Mouse (Mus musculus) 3134 (cell line): ENCODE data around the gene Rbl1.
"Not testable (repeated sequence)": the region's sequence is repeated elsewhere in the genome, so short reads cannot be mapped to it uniquely, and the experiment has no call there.

Source experiments
- DNase-seq: peaks from one replicate; pipeline ENCODE4 v3.0.0-alpha.2; 2011; ENCODE audit warnings: low spot score; ENCODE audit not compliant: insufficient read length; ENCODE audit errors: extremely low read depth

The Rbl1 gene

GRCm38 (mm10) chr2:157172984-157173383 is 31.4 kb downstream of the Rbl1 start:
- DNase-seq = no peak

GRCm38 (mm10) chr2:157170626-157171025 is 33.7 kb downstream of the Rbl1 start:
- no peak for DNase-seq

DNA sequence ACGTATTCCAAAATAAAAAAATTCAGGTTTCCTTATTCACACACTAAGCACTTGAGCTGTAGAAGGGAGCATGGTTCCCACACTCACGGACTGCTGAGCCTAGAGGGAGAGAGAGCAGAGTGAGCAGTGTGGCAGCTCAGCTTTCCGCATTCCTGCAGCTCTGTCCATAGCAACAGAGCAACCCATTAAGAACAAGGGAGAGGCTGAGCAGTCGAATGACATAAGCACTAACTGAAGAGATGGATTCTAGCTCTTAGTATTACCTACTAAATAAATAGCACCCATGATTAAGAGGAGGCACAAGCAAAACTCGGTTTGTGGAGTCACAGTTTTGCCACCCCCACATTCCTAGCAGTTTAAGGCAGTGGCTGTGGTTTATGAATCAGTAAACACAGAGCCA is 34.2 kb downstream of the Rbl1 start:
- peak; percentile 41 for DNase-seq

GRCm38 (mm10) chr2:157166371-157167080 is 37.8 kb downstream of the Rbl1 start:
- no peak for DNase-seq

- DNase-seq = not testable (repeated sequence)
Observed at GRCm38 (mm10) chr2:157165312-157166224, 38.8 kb downstream of the Rbl1 start.

DNA sequence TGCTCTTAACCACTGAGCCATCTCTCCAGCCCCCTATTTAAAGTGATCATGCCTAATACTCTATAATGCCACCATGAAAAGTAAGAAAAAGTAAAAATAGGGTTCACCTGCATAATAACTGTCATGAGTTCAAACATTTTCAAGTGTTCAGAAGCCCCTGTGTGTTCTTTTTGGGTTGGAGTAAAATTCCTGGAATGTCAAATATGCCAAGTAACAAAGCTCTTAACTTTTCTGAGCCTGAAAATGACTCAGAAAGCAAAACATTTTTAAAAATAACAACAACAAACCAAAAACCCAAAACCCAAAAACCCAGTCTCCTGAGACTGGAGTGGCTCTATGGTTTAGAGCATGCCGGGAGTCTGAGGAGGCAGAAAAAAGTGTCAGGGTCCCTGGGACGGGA is 40.2 kb downstream of the Rbl1 start:
- DNase-seq = no peak

- no peak for DNase-seq
Observed at GRCm38 (mm10) chr2:157156079-157156478, 48.3 kb downstream of the Rbl1 start.

GRCm38 (mm10) chr2:157153235-157153634 is 51.1 kb downstream of the Rbl1 start:
- DNase-seq = no peak

DNA sequence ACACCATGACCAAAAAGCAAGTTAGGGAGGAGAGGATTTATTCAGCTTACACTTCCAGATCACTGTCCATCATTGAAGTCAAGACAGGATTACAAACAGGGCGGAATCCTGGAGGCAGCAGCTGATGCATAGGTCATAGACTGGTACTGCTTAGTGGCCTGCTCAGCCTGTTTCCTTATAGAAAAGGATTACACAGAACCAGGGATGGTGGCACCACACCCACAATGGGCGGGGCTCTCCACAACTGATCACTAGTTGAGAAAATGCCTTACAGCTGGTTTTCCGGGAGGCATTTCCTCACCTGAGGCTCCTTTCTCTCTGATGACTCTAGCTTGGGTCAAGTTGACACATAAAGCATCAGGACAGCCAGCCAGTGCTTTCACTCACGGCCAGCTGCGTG is 55.9 kb downstream of the Rbl1 start:
- DNase-seq = no peak

GRCm38 (mm10) chr2:157147397-157148020 is 56.8 kb downstream of the Rbl1 start:
- DNase-seq = no peak

DNA sequence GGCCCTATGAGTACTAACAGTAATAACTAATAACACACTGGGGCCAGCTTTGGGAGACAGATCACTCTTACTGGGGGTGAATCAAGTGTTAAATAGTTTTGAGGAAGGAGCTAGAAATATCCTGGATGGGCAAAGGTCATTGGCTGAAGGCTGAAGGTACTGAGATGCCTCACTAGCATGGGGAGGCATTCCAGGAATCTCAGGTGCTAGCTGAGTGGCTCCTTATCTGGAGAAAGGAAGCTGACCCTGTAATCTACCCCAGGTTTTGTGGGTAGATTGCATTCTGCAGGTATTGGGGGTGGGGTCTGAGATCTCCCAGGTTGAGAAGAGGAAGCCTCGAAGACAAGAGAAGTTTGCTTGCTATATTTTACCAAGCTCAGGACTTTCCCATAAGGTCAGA is 59.2 kb downstream of the Rbl1 start:
- no peak for DNase-seq

GRCm38 (mm10) chr2:157144132-157144531 is 60.2 kb downstream of the Rbl1 start:
- DNase-seq = no peak

DNA sequence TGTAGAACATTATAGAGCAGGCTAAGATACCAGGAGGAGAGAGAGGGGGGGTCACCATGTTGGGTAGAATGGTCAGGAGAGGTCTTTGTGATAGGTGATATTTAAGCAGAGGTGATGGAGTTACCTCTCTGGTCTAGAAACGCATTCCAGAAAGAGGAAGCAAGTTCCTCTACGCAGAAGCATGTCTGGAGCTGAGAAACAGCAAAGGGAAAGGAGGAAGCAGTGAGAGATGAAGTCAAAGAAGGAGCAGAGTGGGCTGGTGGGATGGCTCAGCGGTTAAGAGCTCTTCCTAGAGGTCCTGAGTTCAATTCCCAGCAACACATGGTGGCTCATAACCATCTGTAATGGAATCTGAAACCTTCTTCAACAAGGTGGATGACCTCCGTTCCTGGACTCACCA is 62.4 kb downstream of the Rbl1 start:
- DNase-seq = no peak

GRCm38 (mm10) chr2:157139251-157139802 is 65.0 kb downstream of the Rbl1 start:
- no peak for DNase-seq

GRCm38 (mm10) chr2:157138808-157139207 is 65.5 kb downstream of the Rbl1 start:
- DNase-seq = no peak

DNA sequence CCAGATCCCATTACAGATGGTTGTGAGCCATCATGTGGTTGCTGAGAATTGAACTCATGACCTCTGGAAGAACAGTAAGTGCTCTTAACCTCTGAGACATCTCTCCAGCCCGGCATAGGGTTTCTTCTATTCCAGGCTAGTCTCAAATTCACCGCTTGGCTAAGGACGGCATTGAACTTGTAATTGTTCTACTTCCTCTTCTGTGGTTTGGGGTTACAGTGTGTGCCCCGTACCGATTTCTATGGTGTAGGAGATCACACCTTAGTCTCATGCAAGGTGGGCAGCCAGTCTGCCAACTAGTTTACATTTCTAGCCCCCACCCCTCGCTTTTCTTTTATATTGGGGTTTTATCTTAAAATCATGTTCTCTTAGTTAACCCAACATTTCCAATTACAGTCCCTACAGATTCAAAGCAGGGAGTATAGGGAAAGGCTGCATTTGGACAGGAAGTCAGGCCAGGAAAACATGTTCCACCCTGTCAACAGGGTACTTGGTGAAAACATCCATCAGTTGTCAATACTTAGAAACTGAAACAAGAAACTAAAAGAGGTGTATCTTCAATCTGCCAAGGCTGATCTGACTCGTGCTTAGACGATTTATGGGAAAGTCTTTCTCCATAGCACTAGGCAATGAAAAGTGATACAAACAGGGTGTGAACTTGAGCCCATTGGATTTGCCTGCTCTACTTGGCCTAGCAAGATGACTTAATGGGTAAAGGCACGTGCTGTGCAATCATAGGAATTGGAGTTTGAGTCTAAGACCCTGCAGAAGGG is 66.2 kb downstream of the Rbl1 start:
- no peak for DNase-seq

DNA sequence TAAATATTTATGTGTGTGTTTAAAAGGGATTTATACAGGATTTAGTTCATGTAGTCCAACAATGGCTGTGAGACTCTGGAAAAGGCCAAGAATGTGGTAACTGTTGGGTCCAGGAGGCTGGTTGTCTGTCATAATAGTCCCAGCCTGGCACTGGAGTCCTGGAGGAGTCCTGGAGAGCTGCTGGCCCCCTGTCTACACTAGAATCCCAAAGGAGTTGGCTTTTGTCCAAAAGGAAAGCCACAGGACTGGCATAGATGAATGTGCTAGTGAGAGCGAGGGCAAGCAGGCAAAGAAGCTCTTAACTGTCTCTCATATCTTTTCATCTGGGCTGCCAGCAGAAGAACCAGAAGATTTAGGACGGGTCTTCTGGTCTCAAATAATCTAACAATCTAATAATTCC is 67.7 kb downstream of the Rbl1 start:
- DNase-seq = peak; percentile 41

- DNase-seq = no peak
Observed at GRCm38 (mm10) chr2:157136176-157136575, 68.2 kb downstream of the Rbl1 start.

DNA sequence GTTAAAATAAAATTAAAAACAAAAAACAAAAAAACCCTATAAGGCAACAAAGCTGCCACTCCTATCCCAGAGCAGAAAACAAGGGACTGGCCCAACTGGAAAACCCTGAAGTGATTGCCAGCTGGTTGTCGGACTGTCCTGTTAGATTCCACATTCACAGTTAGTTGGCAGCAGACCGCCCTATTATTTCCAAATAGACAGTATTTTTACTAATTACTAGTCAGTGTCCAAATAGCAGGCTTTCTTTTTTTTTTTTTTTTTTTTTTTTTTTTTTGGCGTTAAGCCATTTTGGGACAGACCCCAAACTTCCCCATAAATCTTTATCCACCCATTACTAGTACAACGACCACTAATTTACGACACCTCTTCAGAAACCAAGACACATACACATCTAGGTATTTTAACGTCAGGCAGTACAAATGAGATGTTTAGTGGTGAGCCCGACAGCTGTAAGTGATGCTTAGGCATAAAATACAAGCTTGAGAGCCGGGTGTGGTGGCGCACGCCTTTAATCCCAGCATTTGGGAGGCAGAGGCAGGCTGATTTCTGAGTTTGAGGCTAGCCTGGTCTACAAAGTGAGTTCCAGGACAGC is 68.7 kb downstream of the Rbl1 start:
- DNase-seq = no peak

DNA sequence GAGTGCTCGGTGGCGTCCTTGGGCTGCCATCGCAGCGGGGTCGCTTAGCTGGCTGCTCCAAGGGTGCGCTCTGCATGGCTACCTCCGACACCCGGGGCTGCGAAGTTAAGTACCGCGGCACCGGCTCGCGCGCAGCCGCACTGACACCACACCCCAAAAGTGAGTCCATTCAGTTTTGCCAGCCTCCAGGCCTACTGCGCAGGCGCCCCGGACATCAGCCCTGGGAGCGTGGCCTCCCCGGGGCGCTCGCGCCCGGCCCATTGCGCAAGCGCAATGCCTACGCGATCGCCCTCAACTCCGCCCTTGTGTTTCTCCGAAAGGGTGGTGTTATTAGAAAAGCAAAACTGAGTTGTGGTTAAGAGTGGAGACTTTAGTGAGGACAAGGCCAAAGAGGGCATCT is 69.3 kb downstream of the Rbl1 start, which contains the start of gene Samhd1:
TSS of gene Samhd1 (minus strand) at position 252 of the 400 bp plus-strand sequence.
- peak; percentile 99 for DNase-seq
